Mouse (Mus musculus) retina, postnatal 7 days (tissue): ENCODE measurements at regions not wholly inside any gene's neighbourhood (a gene's known extent, or its start where the extent isn't known, plus 50 kb on each side); places are given as distances from the start of the nearest gene placed in this dataset.
"Not testable (repeated sequence)": the region's sequence is repeated elsewhere in the genome, so short reads cannot be mapped to it uniquely, and the experiment has no call there.

Experiments used
- DNase-seq: peaks from one replicate; pipeline ENCODE4 v3.0.0-alpha.2; 2012; ENCODE audit warnings: low read depth, low spot score

- DNase-seq: no peak
Observed at GRCm38 (mm10) chr17:82909189-82909588, 305.9 kb upstream of the Pkdcc start.

DNA sequence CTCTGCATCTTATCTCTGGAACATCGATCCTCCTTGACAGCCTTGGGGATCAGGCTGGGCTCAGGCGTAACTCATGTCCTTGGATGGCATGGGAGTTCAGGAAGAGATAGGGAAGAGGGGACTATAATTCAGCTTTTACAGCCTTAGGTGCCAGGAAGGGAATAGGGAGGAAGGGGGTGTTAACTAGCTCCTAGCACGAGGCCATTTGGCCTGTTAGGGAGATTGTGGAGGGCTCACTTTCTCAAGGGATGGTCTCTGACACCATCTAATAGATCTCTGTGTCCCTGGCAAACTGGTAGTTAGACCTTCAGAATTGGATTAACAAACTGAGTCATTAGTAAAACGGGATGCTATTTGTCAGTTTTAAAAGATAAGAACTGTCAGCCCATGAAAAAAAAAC lies 292.1 kb upstream of the Pkdcc start:
- DNase-seq: not testable (repeated sequence)

- DNase-seq: no peak
Observed at GRCm38 (mm10) chr17:82925751-82926150, 289.3 kb upstream of the Pkdcc start.

GRCm38 (mm10) chr17:82927681-82928080 lies 287.4 kb upstream of the Pkdcc start:
- DNase-seq: no peak

DNA sequence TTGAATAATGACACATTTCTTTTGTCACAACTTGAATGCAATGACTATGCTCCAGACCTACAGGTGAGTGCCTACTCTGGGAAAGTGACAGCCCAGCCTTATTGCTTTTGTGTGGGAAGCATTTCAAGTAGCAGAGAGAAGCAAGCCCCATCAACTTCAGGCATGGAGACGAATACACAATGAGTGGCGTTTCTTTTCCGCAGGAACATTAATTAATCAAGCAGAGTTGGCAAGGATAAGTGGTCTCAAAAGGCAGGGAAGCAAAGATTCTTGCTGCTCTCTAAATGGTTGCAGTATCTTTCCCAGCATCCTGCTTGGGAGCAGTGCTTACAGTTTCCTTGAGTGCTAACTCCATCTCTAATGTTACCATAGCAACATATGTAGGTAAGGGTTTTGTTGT lies 285.6 kb upstream of the Pkdcc start:
- DNase-seq: no peak

DNA sequence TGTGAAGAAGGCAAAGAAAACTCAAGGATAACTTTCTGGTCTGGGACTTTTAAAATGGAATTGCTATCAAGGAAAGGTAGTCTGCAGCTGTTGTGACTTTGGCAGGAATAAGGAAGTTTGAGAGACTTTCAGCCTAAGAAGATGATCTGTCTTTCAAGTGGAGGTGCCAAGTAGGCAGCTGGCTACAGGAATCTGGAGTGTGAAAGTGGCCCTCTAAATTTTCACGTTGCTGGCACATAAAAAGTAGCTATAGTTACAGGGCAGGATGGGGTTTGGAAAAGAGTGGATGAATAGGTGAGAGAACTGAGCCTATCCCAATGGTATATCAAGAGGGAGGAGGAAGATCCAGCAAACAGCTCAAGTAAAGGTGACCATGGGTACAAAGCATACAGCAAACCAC lies 284.4 kb upstream of the Pkdcc start:
- DNase-seq: no peak

- no peak for DNase-seq
Observed at GRCm38 (mm10) chr17:82931476-82931875, 283.6 kb upstream of the Pkdcc start.

- DNase-seq: peak; percentile 4
Observed at GRCm38 (mm10) chr17:82936836-82937235, 278.3 kb upstream of the Pkdcc start.

GRCm38 (mm10) chr17:82946083-82946482 lies 269.0 kb upstream of the Pkdcc start:
- DNase-seq: no peak

GRCm38 (mm10) chr17:82949794-82950193 lies 265.3 kb upstream of the Pkdcc start:
- DNase-seq: no peak

DNA sequence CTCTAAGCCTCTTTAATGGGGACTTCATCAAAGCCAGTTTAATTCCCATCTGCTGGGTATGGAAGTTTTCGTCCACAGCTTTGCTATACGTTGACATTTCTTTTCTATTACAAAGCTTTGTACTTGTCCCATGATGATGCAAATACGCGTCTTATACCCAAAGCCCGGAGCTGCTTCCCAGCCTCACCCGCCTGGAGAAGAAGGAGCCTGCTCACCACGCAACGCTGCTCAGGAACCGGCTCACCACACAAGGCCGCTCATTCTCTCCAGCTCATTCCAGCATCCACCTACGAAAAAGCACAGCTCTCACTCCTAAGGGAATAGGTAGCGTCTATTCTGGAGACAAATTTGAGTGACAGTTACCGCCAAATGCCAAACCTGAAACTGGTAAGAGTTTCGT lies 264.8 kb upstream of the Pkdcc start:
- no peak for DNase-seq

- peak; percentile 54 for DNase-seq
Observed at GRCm38 (mm10) chr17:82957409-82957808, 257.7 kb upstream of the Pkdcc start.

- DNase-seq: no peak
Observed at GRCm38 (mm10) chr17:82963374-82963773, 251.7 kb upstream of the Pkdcc start.

DNA sequence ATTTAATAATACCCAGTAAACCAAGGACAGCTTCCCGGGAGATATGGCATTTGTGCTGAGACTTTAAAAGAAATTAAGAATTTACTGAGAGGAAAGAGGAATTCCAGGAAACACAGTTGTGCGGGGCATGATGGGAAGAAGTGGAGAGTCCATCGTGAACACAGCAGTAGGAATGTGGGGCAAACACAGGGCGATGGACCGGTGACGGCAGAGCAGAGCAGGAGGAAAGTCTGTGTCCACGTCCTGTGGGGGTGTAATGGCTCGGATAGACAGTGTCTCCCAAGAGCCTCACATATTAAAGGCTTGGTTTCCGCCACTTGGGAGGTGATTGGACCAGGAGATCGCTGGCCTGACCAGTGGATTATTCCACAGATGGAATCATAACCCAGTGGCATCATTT lies 215.4 kb upstream of the Pkdcc start:
- no peak for DNase-seq

DNA sequence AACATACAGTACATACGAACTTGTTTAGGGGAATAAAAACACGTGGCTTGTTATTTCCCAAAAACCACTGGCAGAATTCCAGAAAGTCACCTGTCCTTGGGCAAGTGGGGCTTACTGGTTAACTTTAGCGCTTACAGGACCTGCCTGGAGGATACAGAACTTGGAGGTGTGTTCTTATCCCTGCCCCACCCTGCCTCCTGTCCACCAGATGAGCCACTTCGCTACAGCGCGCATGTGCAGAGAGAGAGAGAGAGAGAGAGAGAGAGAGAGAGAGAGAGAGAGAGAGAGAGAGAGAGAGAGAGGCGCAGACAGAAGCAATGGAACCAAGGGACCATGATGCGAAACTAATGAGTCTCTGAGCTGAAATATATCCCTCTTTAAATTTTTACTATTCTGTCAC lies 214.7 kb upstream of the Pkdcc start:
- no peak for DNase-seq

- DNase-seq: peak; percentile 16
Observed at GRCm38 (mm10) chr17:83001567-83001966, 213.5 kb upstream of the Pkdcc start.

- no peak for DNase-seq
Observed at GRCm38 (mm10) chr17:83010845-83011244, 204.2 kb upstream of the Pkdcc start.

DNA sequence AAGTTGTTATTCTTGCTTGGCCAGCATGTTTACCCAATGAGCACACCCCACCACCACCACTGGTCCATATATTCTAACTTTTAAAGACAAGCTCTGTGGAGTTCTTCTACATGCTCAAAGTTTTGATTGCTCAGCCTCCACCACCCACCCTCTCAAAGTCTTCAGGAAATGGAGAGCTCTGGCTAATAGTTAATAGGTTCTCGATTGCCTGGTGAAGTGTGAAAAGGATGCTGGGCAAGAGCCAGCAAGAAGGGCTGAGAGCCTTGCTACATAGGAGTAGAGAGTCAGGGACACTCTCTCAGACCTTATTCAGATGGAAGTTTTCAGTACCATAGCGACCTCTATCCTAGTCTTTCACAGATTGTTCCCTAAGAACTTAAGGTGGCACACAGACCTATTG lies 199.4 kb upstream of the Pkdcc start:
- no peak for DNase-seq

- no peak for DNase-seq
Observed at GRCm38 (mm10) chr17:83016936-83017335, 198.2 kb upstream of the Pkdcc start.

- DNase-seq: no peak
Observed at GRCm38 (mm10) chr17:83019267-83019666, 195.8 kb upstream of the Pkdcc start.

GRCm38 (mm10) chr17:83020576-83020975 lies 194.5 kb upstream of the Pkdcc start:
- DNase-seq: no peak

- DNase-seq: peak; percentile 76
Observed at GRCm38 (mm10) chr17:83025340-83025816, 189.7 kb upstream of the Pkdcc start.

GRCm38 (mm10) chr17:83034914-83035573 lies 180.0 kb upstream of the Pkdcc start:
- DNase-seq: no peak

DNA sequence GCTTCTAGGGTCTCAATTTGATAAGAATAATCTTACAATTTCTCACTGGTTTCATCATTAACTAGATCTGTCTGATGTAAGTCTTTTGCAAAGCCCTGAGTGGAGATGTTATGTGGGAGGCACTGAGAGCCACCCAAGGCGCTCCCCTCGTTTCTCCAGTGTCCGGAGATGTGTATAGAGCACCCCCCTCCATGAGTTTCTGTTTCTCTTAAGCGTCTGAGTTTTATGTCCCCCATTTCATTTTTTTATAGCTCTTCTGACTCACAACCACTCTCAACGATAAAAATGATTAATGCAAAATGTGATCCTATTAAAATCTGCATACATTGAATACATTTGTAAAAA lies 179.5 kb upstream of the Pkdcc start:
- DNase-seq: no peak
